Mouse (Mus musculus) E14TG2a.4 (cell line): Measurements from ENCODE around the gene Asah2.

Experiments
- CTCF ChIP-seq: conservative IDR thresholded peaks from 2 replicates; pipeline ENCODE4 v1.5.1; 2014; ENCODE audit warnings: low read length
- POU5F1 ChIP-seq: IDR thresholded peaks from 2 replicates; pipeline ENCODE4 v1.6.1; 2014; ENCODE audit warnings: low read length, borderline replicate concordance

DNA sequence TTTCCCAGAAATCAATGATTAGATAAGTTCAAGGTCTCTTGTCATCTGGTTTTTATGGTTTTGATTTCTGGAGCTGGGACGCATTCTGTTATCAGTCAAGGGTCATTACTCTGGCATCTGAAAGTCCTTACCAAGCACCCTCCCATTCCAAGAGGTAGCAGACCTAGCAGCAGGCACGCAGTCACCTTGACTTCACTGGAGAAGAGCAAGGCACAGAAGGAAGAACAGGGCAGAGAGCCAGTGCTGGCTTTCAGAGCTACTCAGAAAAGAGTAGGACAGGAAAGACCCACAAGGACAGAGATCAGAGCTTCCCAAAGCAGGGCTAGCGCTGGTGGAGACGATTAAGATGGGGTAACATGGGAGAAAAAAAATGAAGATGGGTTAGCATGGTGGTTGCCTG lies 75.1 kb downstream of the Asah2 start:
- TF ChIP-seq CTCF (no peak), POU5F1 (no peak)
